Mouse (Mus musculus) midbrain, embryonic 10.5 days (tissue): Measurements from ENCODE around the gene Rrp9. TPM values are rescaled to one million over a fixed set of nuclear protein-coding genes. Genes with fewer than 3 reads are reported as not detected.

ENCODE experiments used
- DNase-seq: peaks from one replicate; pipeline ENCODE4 v3.0.0-alpha.2; 2017; ENCODE audit warnings: low spot score
- H3K27ac ChIP-seq: fragments of 300-500 bp; sonication (generic); replicated peaks from 2 replicates; pipeline ENCODE4 v1.5.1; 2016; ENCODE audit warnings: mild to moderate bottlenecking
- H3K27me3 ChIP-seq: fragments of 300-500 bp; sonication (generic); 2 replicates; pipeline ENCODE4 v1.6.1; 2016; ENCODE audit warnings: low read depth, mild to moderate bottlenecking; ENCODE audit not compliant: poor library complexity, severe bottlenecking
- H3K36me3 ChIP-seq: fragments of 300-500 bp; sonication (generic); 2 replicates; pipeline ENCODE4 v1.6.1; 2016; ENCODE audit warnings: mild to moderate bottlenecking, moderate library complexity
- H3K4me1 ChIP-seq: fragments of 300-500 bp; sonication (generic); 2 replicates; pipeline ENCODE4 v1.6.1; 2016
- H3K4me3 ChIP-seq: fragments of 300-500 bp; sonication (generic); 2 replicates; pipeline ENCODE4 v1.5.1; 2016; ENCODE audit warnings: mild to moderate bottlenecking, moderate library complexity
- H3K9me3 ChIP-seq: fragments of 300-500 bp; sonication (generic); replicated peaks from 2 replicates; pipeline ENCODE4 v1.6.1; 2016; ENCODE audit warnings: mild to moderate bottlenecking
- WGBS: fragments of 180-500 bp; shearing (Covaris S2); methylation state at CpG from one replicate; pipeline ENCODE4 v1.1.7; 2016; 5-methylcytosine and 5-hydroxymethylcytosine counted together
- polyA plus RNA-seq: library from polyadenylated mRNA; unstranded; fragments of >200 nt; fragmentation: Nextera tagmentation; extraction: Ambion mirVana; gene quantifications from 2 replicates; pipeline ENCODE4 v1.2.1, GENCODE M21; 2016

The Rrp9 gene
- polyA plus RNA-seq, 1 experiment from 2014 or later: 74.9 TPM

DNA sequence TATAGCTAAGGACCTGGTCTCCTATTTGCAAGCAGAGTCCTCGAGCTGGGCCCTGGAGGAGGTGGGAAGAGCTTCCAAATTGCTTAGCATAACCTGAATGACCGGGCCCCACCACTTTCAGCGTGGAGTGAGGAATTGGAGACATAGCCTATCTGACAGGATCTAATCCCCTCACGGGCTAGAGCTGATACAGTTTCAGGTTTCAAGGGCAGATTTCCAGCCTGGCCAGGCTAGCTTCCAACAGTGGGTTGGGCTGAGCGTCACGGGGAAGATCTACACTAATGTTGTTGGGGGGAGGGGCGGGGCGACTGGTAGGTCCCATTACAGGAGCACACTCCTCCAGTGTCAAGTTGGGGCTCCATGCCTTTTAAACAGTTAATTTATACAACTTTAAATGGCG lies 25.1 kb upstream of the Rrp9 start:
- Histone ChIP-seq H3K27ac (peak overlapping the region; percentile 99), H3K4me3 (no peak overlapping the region), H3K4me1 (peaks cover 94% of the 10 kb centered on the region), H3K9me3 (no peaks in the 10 kb centered on the region), H3K27me3 (peaks cover 12% of the 10 kb centered on the region; the same call in 1 of the 2 replicates), H3K36me3 (no peaks in the 10 kb centered on the region)
- DNase-seq: no peak
- WGBS: 27% methylated on average over 9 of the region's 9 CpGs

DNA sequence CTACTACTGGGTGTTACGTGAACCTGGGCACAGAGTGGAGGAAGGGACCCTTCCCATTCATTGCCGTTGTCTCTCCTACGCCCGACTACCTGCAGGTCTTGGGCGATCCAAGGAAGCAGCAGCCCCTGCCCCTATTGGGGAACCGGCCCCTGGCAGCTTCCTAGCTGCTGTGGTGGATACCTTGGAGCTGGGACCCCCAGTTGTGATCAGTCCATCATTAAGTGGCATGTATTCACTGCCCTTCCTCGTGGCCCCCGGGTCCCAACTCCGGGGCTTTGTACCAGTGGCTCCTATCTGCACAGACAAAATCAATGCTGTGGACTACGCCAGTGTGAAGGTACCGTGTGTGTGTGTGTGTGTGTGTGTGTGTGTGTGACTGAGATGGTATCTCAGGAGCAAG lies 24.5 kb upstream of the Rrp9 start:
- H3K27ac ChIP-seq: peak overlapping the region; percentile 99

GRCm38 (mm10) chr9:106451899-106452298 lies 23.9 kb upstream of the Rrp9 start:
- H3K27ac ChIP-seq: peak overlapping the region; percentile 99
- peak overlapping the region; percentile 94 for H3K4me3 ChIP-seq
- H3K36me3 ChIP-seq: peaks cover 11% of the 10 kb centered on the region
- no peak for DNase-seq
- peaks cover 94% of the 10 kb centered on the region for H3K4me1 ChIP-seq
- H3K27me3 ChIP-seq: peaks cover 12% of the 10 kb centered on the region; the same call in 1 of the 2 replicates
- no peaks in the 10 kb centered on the region for H3K9me3 ChIP-seq
- WGBS: 51% methylated on average over 2 of the region's 2 CpGs

More for the DNA sequence above, 24.5 kb upstream of the Rrp9 start:
- 87% methylated on average over 11 of the region's 11 CpGs for WGBS
- Histone ChIP-seq H3K4me3 (peak overlapping the region; percentile 94), H3K9me3 (no peaks in the 10 kb centered on the region), H3K4me1 (peaks cover 94% of the 10 kb centered on the region), H3K36me3 (peaks cover 5% of the 10 kb centered on the region), H3K27me3 (peaks cover 12% of the 10 kb centered on the region; the same call in 1 of the 2 replicates)
- no peak for DNase-seq

DNA sequence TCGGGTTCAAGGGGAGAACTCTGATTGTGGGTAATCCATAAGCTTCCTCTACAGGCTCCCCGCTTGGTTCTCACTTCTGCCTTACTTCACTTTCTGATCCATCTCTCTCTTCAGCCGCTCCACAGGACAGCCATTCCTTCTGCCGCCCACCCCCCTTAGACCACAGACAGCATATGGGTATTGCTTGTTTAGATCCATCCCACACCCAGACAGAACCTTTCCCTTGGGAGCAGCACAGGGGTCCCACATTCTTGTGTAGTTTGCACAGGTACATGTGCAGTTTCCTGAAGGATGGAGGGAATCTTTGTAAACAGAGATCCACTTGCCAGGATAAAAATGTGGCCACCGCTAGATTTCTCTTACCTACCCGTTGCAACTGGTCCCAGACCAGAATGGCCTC lies 23.4 kb upstream of the Rrp9 start:
- H3K36me3 ChIP-seq: peaks cover 15% of the 10 kb centered on the region
- H3K4me3 ChIP-seq: peak overlapping the region; percentile 94
- H3K4me1 ChIP-seq: peaks cover 94% of the 10 kb centered on the region
- DNase-seq: no peak
- WGBS: 20% methylated on average over 6 of the region's 6 CpGs
- peak overlapping the region; percentile 99 for H3K27ac ChIP-seq
- no peaks in the 10 kb centered on the region for H3K9me3 ChIP-seq
- H3K27me3 ChIP-seq: peaks cover 12% of the 10 kb centered on the region; the same call in 1 of the 2 replicates

GRCm38 (mm10) chr9:106452821-106453220 lies 22.9 kb upstream of the Rrp9 start:
- DNase-seq: peak; percentile 81
- Histone ChIP-seq H3K27ac (peak overlapping the region; percentile 99), H3K27me3 (peaks cover 12% of the 10 kb centered on the region; the same call in 1 of the 2 replicates), H3K4me1 (peaks cover 94% of the 10 kb centered on the region), H3K36me3 (peaks cover 20% of the 10 kb centered on the region), H3K4me3 (peak overlapping the region; percentile 94), H3K9me3 (no peaks in the 10 kb centered on the region)
- WGBS: 0% methylated on average over 6 of the region's 7 CpGs

DNA sequence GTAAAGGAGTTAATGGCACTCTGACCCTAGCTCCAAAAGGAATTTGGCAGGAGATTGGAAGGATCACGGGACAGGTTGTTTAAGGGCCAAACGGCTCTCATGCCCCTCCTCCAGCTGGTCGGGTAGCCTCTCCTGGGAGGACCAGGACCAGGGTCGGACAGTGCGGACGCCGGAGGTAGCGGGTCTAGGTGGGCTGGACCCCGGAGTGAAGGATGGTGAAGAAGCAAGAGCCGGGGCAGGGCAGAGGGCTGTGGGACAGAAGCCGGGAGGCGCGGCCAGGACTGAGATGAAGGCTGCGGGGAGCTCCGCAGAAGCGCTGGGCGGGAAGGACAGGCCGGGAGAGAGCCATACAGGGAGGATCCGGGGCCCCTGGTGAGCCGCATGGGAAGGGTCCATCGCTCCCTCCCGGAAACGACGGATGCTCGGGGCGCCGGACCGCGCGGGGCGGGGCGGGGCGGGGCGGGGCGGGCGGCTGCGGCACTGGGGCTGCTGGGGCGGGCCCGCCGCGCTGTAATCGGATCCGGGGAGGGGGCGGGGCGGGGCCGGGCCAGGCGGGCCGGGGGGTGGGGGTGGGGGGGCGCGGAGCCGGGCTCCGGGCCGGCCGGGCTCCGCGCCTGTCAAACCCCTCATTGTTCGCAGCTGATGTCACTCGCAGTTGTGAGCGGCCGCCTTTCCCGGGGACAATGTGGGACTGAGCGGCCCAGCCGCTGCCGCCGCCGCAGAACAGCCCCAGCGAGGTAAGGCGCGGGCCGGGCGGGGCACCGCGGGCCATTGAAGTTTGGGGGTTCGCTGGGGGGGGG lies 22.3 kb upstream of the Rrp9 start, which contains the start of gene Pcbp4:
Pcbp4 (plus strand) TSS at position 21 of the 800 bp plus-strand sequence.
- no peaks in the 10 kb centered on the region for H3K9me3 ChIP-seq
- DNase-seq: peak; percentile 88
- 1% methylated on average over 57 of the region's 74 CpGs for WGBS
- H3K27ac ChIP-seq: peak within 1 kb of the TSS; percentile 99
- H3K27me3 ChIP-seq: peaks cover 12% of the 10 kb centered on the region; the same call in 1 of the 2 replicates
- peaks cover 27% of the 10 kb centered on the region for H3K36me3 ChIP-seq
- H3K4me3 ChIP-seq: peak within 1 kb of the TSS; percentile 94
- H3K4me1 ChIP-seq: peaks cover 94% of the 10 kb centered on the region

DNA sequence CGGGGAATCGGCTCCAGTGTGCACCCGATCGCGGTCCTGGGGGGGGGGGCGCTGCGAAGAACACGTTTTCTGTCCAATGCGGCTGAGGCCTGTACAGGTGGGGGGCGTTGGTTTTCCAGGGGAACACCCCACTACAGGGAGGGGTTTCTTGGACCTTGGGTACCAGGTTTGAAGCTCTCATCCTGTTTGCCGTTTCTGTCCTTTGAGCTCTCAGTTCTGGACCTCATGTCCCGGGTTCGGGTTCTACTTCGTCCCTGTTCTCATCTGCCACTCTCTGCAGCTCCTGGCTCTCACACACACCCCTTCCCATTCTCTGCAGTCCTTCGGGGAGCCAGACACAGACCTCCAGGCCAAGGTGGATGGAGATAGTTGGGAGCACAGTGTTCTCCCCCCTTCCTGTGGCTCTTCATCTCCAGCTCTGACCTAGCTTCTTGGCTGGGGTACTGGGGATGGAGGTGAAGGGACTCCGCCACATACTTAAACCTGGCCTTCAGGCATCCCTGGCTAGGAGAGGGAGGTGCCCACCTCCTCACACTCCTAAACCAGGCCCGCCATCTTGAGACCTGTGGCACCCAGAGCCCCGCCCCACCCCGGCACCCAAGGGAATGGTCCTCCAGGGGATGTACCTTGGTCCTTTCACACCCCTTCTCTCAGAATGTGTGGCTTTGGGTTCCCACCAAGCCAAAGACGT lies 21.5 kb upstream of the Rrp9 start:
- Histone ChIP-seq H3K9me3 (no peaks in the 10 kb centered on the region), H3K4me1 (peaks cover 94% of the 10 kb centered on the region), H3K27ac (peak overlapping the region; percentile 99), H3K36me3 (peaks cover 34% of the 10 kb centered on the region), H3K27me3 (peaks cover 12% of the 10 kb centered on the region; the same call in 1 of the 2 replicates), H3K4me3 (peak overlapping the region; percentile 94)
- WGBS: under 1% methylated on average over 20 of the region's 20 CpGs
- peak; percentile 64 for DNase-seq

DNA sequence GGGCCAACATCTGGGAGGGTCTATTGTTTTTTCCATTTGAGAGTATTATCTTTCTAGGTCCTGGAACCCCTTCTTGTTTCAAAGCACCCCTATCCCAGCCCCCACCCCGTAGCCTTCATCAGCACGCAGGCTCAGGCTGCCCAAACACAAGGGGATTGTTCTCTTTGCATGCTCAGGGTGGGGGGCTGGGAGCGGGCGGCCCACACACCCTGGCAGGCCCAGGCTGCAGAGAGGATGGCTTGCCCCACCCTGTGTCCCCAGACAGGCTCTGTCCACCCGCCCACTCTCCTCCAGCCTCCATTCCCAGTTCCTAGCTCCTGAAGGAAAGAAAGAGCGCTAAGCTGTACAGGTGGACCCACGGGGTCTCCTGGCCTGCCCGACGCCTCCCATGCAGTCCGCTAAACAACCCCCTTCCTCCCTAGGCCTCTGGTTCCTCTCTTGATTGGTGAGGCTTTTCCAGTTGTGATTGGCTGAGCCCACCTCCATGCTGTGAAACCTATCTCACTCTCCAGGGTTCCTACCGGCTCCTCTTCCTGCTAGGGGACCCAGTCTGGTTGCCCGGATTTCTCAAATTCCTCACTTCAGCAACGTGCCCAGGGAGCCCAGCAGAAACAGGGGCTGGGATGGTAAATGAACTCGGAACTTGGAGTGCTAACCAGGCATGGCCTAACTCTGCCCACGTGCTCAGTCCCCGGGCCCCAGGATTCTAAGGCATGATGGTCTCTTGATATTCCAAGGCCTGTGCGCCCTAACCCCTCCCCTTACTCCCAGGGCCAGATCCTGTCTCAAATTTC lies 20.7 kb upstream of the Rrp9 start:
- H3K27me3 ChIP-seq: peaks cover 9% of the 10 kb centered on the region; the same call in 1 of the 2 replicates
- H3K9me3 ChIP-seq: no peaks in the 10 kb centered on the region
- H3K36me3 ChIP-seq: peaks cover 43% of the 10 kb centered on the region
- peaks cover 94% of the 10 kb centered on the region for H3K4me1 ChIP-seq
- peak overlapping the region; percentile 99 for H3K27ac ChIP-seq
- peak overlapping the region; percentile 94 for H3K4me3 ChIP-seq
- DNase-seq: peak; percentile 80
- 2% methylated on average over 17 of the region's 17 CpGs for WGBS

- Histone ChIP-seq H3K9me3 (no peaks in the 10 kb centered on the region), H3K27me3 (0 out of 2 replicates have a peak, but pooled peaks cover 4% of the 10 kb centered on the region), H3K36me3 (peaks cover 57% of the 10 kb centered on the region), H3K4me3 (peak overlapping the region; percentile 94), H3K4me1 (peaks cover 88% of the 10 kb centered on the region), H3K27ac (peak overlapping the region; percentile 99)
- 28% methylated on average over 15 of the region's 15 CpGs for WGBS
- peak; percentile 82 for DNase-seq
These were observed 19.2 kb upstream of the Rrp9 start for GRCm38 (mm10) chr9:106456325-106457162.

DNA sequence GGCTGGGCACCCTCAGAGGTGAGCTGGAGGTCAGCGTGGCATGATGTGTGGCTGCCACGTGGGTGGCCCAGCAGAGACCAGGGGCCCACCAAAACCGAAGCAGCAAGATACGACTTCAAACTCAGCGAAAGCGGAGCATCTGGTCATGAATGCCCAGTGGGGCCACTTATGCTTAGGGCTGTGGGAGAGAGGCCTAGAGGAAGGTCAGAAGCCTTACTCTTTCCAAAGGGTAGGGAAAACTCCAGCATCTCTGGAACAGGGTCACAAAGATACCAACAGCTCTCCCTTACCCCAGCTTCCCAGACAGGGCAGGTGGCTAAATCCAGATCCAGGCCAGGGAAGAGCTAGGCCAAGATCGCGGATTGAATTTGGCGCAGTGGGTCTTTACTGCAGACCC lies 18.6 kb upstream of the Rrp9 start:
- Histone ChIP-seq H3K9me3 (no peaks in the 10 kb centered on the region), H3K4me1 (peaks cover 88% of the 10 kb centered on the region), H3K27ac (peak overlapping the region; percentile 99), H3K27me3 (peaks cover 5% of the 10 kb centered on the region; the same call in 1 of the 2 replicates), H3K36me3 (peaks cover 64% of the 10 kb centered on the region), H3K4me3 (peak overlapping the region; percentile 94)
- 48% methylated on average over 9 of the region's 9 CpGs for WGBS
- no peak for DNase-seq

DNA sequence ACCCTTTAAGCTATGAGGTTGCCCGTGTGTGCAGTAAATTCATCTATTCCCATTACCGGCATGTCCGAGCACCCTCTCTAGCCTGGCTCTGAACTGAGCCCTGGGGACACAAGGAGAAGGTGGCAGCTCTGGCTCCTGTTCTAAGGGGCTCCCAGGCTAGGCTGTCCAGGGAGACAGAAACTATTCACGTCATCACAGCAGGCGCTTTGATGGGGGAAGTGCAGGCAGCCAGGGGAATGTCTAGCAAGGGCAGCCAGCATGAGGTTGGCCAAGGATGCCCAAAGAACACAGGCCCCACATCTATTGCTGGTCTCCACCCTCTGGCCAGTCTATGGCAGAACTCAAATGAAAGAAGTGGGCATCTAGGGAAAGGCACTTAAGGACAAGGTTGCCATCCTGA lies 17.8 kb upstream of the Rrp9 start:
- DNase-seq: no peak
- Histone ChIP-seq H3K27me3 (peaks cover 10% of the 10 kb centered on the region), H3K36me3 (peaks cover 71% of the 10 kb centered on the region), H3K4me3 (peak overlapping the region; percentile 94), H3K27ac (peak overlapping the region; percentile 99), H3K9me3 (no peaks in the 10 kb centered on the region), H3K4me1 (peaks cover 85% of the 10 kb centered on the region)
- WGBS: 67% methylated on average over 5 of the region's 5 CpGs
